Mouse (Mus musculus) stomach, embryonic 16.5 days (tissue): ENCODE results near the gene Spata17. TPM values are rescaled to one million over a fixed set of nuclear protein-coding genes. Genes with fewer than 3 reads are reported as not detected.
"Not testable (repeated sequence)": the region's sequence is repeated elsewhere in the genome, so short reads cannot be mapped to it uniquely, and the experiment has no call there.

ENCODE experiments used
- ATAC-seq: fragments of 200-750 bp; cut with Nextera tagmentation; 2 replicates; pipeline ENCODE4 v1.8.0; 2017; ENCODE audit warnings: moderate number of reproducible peaks, moderate TSS enrichment; ENCODE audit not compliant: insufficient read depth, low FRiP score
- H3K27ac ChIP-seq: fragments of 300-500 bp; sonication (generic); 2 replicates; pipeline ENCODE4 v1.5.1; 2014; ENCODE audit warnings: low read length
- H3K27me3 ChIP-seq: fragments of 300-500 bp; sonication (generic); 2 replicates; pipeline ENCODE4 v1.6.1; 2014; ENCODE audit warnings: low read length, control low read depth, mixed read lengths; ENCODE audit not compliant: control insufficient read depth, insufficient read depth
- H3K36me3 ChIP-seq: fragments of 300-500 bp; sonication (generic); 2 replicates; pipeline ENCODE4 v1.6.1; 2014; ENCODE audit warnings: low read length; ENCODE audit not compliant: control insufficient read depth, insufficient read depth
- H3K4me1 ChIP-seq: fragments of 300-500 bp; sonication (generic); 2 replicates; pipeline ENCODE4 v1.6.1; 2014; ENCODE audit warnings: low read length, control low read depth, mixed read lengths; ENCODE audit not compliant: control insufficient read depth, insufficient read depth
- H3K4me2 ChIP-seq: fragments of 300-500 bp; sonication (generic); 2 replicates; pipeline ENCODE4 v1.6.1; 2014; ENCODE audit warnings: low read depth, low read length, mixed read lengths
- H3K4me3 ChIP-seq: fragments of 300-500 bp; sonication (generic); replicated peaks from 2 replicates; pipeline ENCODE4 v1.5.1; 2014; ENCODE audit warnings: mild to moderate bottlenecking, low read length
- H3K9ac ChIP-seq: fragments of 300-500 bp; sonication (generic); 2 replicates; pipeline ENCODE4 v1.6.1; 2014; ENCODE audit warnings: low read length
- H3K9me3 ChIP-seq: fragments of 300-500 bp; sonication (generic); replicated peaks from 2 replicates; pipeline ENCODE4 v1.6.1; 2016; ENCODE audit warnings: low read length, control low read depth; ENCODE audit not compliant: control insufficient read depth
- WGBS: fragments of 180-500 bp; shearing (Covaris S2); extraction: QIAGEN DNeasy Blood & Tissue Kit; methylation state at CpG from one replicate; pipeline ENCODE4 v1.1.7; 2014; 5-methylcytosine and 5-hydroxymethylcytosine counted together
- polyA plus RNA-seq: library from polyadenylated mRNA; unstranded; fragments of >200 nt; fragmentation: Nextera tagmentation; extraction: Ambion mirVana; gene quantifications from 2 replicates; pipeline ENCODE4 v1.2.1, GENCODE M21; 2015

Spata17 gene
- polyA plus RNA-seq, 1 experiment from 2014 or later: 0.70 TPM

DNA sequence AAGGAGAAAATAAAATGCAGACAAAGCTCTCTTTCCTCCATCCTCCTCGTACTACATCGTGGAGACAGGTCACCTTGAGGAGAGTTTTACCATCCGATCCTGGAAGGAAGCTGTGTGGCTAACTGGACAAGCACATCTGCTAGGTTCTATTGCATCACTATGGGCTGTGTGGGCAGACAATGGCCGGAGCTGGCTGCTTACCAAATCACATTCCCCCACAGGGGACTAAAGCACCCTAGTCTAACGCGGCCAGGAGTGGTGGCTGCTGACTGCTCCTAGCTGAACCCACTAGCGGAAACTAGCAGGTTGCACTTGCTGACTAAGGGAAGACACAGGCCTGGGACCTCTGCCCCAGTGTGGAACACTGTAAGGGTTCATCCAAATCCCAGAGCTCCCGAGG lies 72.3 kb downstream of the Spata17 start:
- no peaks in the 10 kb centered on the region for H3K36me3 ChIP-seq
- no peaks in the 10 kb centered on the region for H3K9me3 ChIP-seq
- no peaks in the 10 kb centered on the region for H3K27me3 ChIP-seq
- H3K9ac ChIP-seq: no peak overlapping the region
- H3K4me3 ChIP-seq: no peak overlapping the region
- H3K27ac ChIP-seq: no peak overlapping the region
- 69% methylated on average over 8 of the region's 8 CpGs for WGBS
- H3K4me1 ChIP-seq: no peaks in the 10 kb centered on the region
- no peak overlapping the region for H3K4me2 ChIP-seq
- ATAC-seq: no peak

DNA sequence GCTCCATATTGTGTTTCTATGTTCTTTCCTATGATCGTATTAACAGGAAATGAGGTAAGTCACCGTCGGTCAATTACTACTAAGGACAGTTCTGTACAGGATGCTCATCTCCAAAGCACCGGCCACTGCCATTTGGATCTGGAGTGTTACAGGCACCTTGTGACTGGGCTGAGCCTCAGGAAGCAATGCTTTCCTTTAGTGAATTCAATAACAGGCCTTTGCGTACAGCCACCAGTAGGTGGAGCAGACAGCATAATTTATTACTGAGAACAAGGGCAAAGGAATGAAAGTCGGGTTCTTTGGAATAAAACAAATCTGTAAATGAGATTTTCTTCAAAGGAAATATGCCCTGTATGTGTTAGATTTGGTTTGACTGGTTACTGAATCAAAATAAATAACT lies 77.8 kb downstream of the Spata17 start:
- no peak overlapping the region for H3K4me2 ChIP-seq
- no peaks in the 10 kb centered on the region for H3K36me3 ChIP-seq
- ATAC-seq: no peak
- no peak overlapping the region for H3K27ac ChIP-seq
- no peaks in the 10 kb centered on the region for H3K9me3 ChIP-seq
- no peak overlapping the region for H3K4me3 ChIP-seq
- H3K9ac ChIP-seq: no peak overlapping the region
- no peaks in the 10 kb centered on the region for H3K4me1 ChIP-seq
- no peaks in the 10 kb centered on the region for H3K27me3 ChIP-seq
- 31% methylated on average over 6 of the region's 6 CpGs for WGBS

DNA sequence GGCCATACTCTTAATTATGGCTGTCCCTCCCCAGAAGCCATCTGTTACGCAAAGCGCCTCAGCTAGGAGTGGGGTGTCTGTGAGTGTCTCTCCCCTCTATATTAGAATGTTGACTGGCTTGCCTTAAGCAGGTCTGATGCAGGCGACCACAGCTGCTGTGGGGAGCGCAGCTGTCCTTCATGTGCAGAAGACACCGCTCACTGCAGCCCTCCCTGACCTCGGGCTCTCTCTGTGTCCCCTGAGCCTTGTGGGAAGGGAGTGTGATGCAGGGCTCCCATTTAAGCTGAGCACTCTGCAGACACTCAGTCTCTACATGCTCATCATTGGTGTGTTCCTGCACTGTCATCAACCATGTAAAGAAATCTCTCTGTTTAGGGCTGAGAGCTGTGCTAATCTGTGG lies 79.4 kb downstream of the Spata17 start:
- H3K4me3 ChIP-seq: no peak overlapping the region
- no peaks in the 10 kb centered on the region for H3K36me3 ChIP-seq
- no peak overlapping the region for H3K4me2 ChIP-seq
- no peaks in the 10 kb centered on the region for H3K27me3 ChIP-seq
- no peaks in the 10 kb centered on the region for H3K9me3 ChIP-seq
- 81% methylated on average over 6 of the region's 6 CpGs for WGBS
- H3K9ac ChIP-seq: no peak overlapping the region
- ATAC-seq: no peak
- no peak overlapping the region for H3K27ac ChIP-seq
- no peaks in the 10 kb centered on the region for H3K4me1 ChIP-seq

DNA sequence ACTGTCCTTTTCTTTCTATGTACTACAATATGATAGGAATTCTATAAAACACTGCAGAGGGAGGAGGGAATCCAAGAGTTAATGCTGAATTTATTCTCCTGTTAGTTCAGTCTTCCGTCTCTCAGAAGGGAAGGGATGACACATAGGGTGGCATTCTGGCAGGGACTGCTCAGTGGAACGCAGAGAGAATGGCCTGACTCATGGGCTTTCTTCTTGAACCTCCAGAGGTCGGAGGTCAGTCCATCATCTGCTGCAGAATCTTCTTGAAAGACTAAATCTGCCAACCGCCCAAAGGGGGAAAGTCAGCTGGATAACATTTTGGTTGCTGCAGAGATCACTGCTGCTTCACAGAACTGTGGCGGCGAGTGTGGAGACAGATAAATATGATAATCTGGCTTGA lies 81.4 kb downstream of the Spata17 start:
- 79% methylated on average over 6 of the region's 6 CpGs for WGBS
- Histone ChIP-seq H3K27me3 (no peaks in the 10 kb centered on the region), H3K4me1 (no peaks in the 10 kb centered on the region), H3K27ac (no peak overlapping the region), H3K4me3 (no peak overlapping the region), H3K9me3 (no peaks in the 10 kb centered on the region), H3K36me3 (no peaks in the 10 kb centered on the region), H3K4me2 (no peak overlapping the region), H3K9ac (no peak overlapping the region)
- no peak for ATAC-seq

DNA sequence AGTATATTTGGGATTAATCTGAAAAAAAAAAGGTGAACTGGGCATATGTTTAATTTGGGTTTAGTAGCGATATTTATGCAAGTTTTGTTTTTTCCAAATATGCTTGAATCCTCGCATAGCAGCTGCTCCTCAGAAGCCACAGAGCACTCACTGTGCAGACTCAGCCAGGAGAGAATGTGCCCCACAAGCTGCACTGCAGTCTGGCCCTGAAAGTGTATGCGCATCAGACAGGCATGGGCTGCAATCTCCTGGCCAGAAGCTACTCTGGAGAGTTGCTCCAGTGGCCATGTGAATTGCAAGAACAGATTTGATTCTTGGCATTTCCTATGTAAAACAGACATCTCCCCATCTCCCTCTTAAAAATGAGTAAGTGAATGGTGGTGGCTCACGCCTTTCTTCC lies 82.9 kb downstream of the Spata17 start:
- ATAC-seq: no peak
- no peak overlapping the region for H3K27ac ChIP-seq
- H3K9me3 ChIP-seq: no peaks in the 10 kb centered on the region
- no peaks in the 10 kb centered on the region for H3K27me3 ChIP-seq
- no peaks in the 10 kb centered on the region for H3K36me3 ChIP-seq
- WGBS: 81% methylated on average over 4 of the region's 4 CpGs
- no peak overlapping the region for H3K9ac ChIP-seq
- H3K4me1 ChIP-seq: no peaks in the 10 kb centered on the region
- no peak overlapping the region for H3K4me3 ChIP-seq
- no peak overlapping the region for H3K4me2 ChIP-seq

DNA sequence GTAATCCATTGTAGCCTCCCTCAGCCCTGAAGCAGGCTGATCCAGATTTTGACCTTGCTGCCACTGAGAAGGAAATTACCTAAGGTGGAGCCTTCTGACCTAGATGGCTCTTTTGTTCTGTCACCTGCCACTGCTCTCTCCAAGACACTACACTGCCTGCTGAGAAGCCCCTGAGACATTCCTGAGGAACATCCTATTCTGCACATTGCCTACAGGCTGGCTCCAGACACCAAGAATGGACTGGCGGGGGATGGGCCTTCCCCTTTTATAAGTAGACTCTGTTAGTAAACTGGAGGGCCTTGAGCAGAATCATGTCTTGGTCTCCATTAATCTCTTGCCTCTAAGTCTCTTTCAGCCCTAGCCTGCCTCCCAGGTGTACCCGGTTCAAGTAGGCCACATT lies 87.7 kb downstream of the Spata17 start:
- H3K27me3 ChIP-seq, ATAC-seq, H3K27ac ChIP-seq, H3K4me3 ChIP-seq, H3K36me3 ChIP-seq, H3K9ac ChIP-seq, H3K4me2 ChIP-seq, H3K9me3 ChIP-seq, H3K4me1 ChIP-seq: not testable (repeated sequence)
- WGBS: 74% methylated on average over 2 of the region's 2 CpGs

DNA sequence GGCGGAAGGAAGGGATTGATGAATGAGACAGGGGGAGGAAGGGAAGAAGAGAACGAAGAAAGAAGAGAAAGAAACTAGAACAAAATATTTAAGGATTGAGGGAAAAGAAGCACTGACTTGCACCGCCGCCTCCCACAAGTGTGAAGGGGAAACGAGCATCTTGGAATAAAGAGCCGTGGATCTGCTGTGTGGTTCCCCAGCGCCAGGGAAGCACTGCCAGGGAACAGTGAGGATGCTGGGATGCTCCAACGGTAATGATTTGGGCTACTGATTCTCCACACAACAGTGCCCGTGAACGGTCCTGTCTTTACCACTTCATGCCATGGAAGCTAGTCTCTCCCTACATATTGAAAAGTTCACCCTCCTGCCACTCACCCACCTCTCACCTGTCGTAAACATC lies 89.5 kb downstream of the Spata17 start:
- no peak overlapping the region for H3K4me3 ChIP-seq
- H3K4me1 ChIP-seq: no peaks in the 10 kb centered on the region
- no peak overlapping the region for H3K27ac ChIP-seq
- no peak overlapping the region for H3K4me2 ChIP-seq
- ATAC-seq: no peak
- 83% methylated on average over 11 of the region's 11 CpGs for WGBS
- no peaks in the 10 kb centered on the region for H3K9me3 ChIP-seq
- no peaks in the 10 kb centered on the region for H3K27me3 ChIP-seq
- H3K9ac ChIP-seq: no peak overlapping the region
- no peaks in the 10 kb centered on the region for H3K36me3 ChIP-seq

DNA sequence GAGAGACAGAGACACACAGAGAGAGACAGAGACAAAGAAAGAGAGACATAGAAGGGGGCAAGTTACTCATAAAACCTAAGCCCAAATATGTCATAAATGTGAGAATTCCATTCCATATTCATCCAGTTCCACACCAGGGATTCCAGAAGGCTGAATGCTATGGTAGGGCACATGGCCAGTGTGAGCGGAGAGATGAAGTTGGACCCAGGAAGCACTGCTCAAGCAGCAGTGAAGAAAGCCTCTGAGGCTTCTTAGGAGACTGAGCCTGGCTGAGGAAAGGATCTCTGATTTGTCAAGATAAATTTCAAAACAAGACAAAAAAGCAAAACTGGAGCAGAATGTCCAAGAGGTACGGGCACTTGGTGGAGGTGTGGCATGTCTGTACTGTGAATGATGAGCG lies 90.3 kb downstream of the Spata17 start:
- no peaks in the 10 kb centered on the region for H3K36me3 ChIP-seq
- H3K4me2 ChIP-seq: no peak overlapping the region
- no peak for ATAC-seq
- WGBS: 56% methylated on average over 3 of the region's 3 CpGs
- no peaks in the 10 kb centered on the region for H3K9me3 ChIP-seq
- H3K27me3 ChIP-seq: no peaks in the 10 kb centered on the region
- no peaks in the 10 kb centered on the region for H3K4me1 ChIP-seq
- H3K4me3 ChIP-seq: no peak overlapping the region
- no peak overlapping the region for H3K27ac ChIP-seq
- no peak overlapping the region for H3K9ac ChIP-seq

DNA sequence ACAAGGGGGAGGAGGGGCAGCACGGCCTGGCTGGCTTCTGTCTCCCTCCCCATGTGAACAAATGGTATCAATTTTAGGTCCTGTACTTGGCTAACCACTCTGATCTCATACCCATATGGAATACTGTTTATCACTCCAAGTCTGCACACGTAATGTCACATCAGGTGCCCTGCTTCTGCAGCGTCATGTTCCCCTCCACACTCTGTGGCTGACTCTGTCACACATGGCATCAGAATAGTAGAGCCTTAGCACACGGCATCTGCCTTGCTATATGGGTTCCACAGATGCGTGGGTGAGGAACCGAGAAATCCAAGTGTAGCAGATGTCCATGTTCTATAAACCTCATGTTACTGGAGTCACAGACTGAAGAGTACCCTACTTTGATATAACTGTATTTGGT lies 96.0 kb downstream of the Spata17 start:
- Histone ChIP-seq H3K27me3 (no peaks in the 10 kb centered on the region), H3K4me1 (no peaks in the 10 kb centered on the region), H3K27ac (no peak overlapping the region), H3K9me3 (no peaks in the 10 kb centered on the region), H3K4me3 (no peak overlapping the region), H3K4me2 (no peak overlapping the region), H3K9ac (no peak overlapping the region), H3K36me3 (no peaks in the 10 kb centered on the region)
- no peak for ATAC-seq
- WGBS: 94% methylated on average over 6 of the region's 6 CpGs

DNA sequence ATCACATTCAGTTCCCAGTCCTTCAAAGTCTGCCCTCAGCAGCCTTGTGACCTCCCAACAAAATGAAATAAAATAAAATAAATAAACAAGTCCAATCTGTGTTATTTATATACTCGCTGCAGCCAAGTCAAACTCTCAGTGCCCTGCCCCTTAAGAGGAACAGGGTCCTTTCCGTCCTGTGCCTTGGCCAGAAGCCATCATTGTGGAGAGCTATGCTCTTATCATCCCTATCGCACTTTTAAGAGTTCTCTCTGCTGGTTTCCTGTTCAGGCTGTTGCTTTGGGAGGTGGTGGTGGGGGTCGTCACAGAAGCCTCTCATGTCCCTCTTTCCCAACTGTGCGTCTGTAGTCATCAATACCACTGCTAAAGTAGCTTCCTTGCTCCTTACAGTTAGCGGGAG lies 97.2 kb downstream of the Spata17 start:
- Histone ChIP-seq H3K9me3 (no peaks in the 10 kb centered on the region), H3K4me1 (no peaks in the 10 kb centered on the region), H3K4me3 (no peak overlapping the region), H3K36me3 (no peaks in the 10 kb centered on the region), H3K27me3 (no peaks in the 10 kb centered on the region), H3K9ac (no peak overlapping the region), H3K4me2 (no peak overlapping the region), H3K27ac (no peak overlapping the region)
- 60% methylated on average over 6 of the region's 6 CpGs for WGBS
- no peak for ATAC-seq
